Mouse (Mus musculus): ENCODE data around the gene Fem1a. TPM values are rescaled to one million over a fixed set of nuclear protein-coding genes. Genes with fewer than 3 reads are reported as not detected.

Gene Fem1a
- polyA plus RNA-seq (2017; shearing (Covaris generic)) = 10 to 100 TPM; 16.2 to 27.8 TPM

GRCm38 (mm10) chr17:56256239-56256881 is at the start of gene Fem1a:
Fem1a (plus strand) TSS chr17:56256810.

GRCm38 (mm10) chr17:56218377-56219191 is 38.0 kb upstream of the Fem1a start, which contains the start of gene Dpp9:
Dpp9 (minus strand) TSS chr17:56218905.

GRCm38 (mm10) chr17:56276643-56277566 is 20.3 kb downstream of the Fem1a start, which contains the start of gene Ticam1:
Ticam1 (minus strand) TSS chr17:56276786.

GRCm38 (mm10) chr17:56292531-56293222 is 36.1 kb downstream of the Fem1a start, which contains the start of gene Plin3:
Plin3 (minus strand) TSS chr17:56292873.

GRCm38 (mm10) chr17:56300186-56300585 is 43.6 kb downstream of the Fem1a start, which contains the start of gene Arrdc5:
Arrdc5 (minus strand) TSS chr17:56300286.

GRCm38 (mm10) chr17:56303160-56303846 is 46.7 kb downstream of the Fem1a start, which contains the start of gene Uhrf1:
Uhrf1 (plus strand) TSS chr17:56303321.

Other genes with a start within 250 kb of the Fem1a start
- 100 to 1,000 TPM; 167 to 234 TPM for gene Sh3gl1, start 220.2 kb upstream of the Fem1a start, polyA plus RNA-seq (2017; shearing (Covaris generic))
- 1 to 10 TPM; 2.9 to 3.2 TPM for gene Chaf1a, start 216.4 kb upstream of the Fem1a start, polyA plus RNA-seq (2017; shearing (Covaris generic))
- gene Ubxn6, start 181.8 kb upstream of the Fem1a start, polyA plus RNA-seq (2017; shearing (Covaris generic)) = 10 to 100 TPM; 65.6 to 85.6 TPM
- gene Hdgfl2, start 177.2 kb upstream of the Fem1a start, polyA plus RNA-seq (2017; shearing (Covaris generic)) = 100 to 1,000 TPM; 137 to 167 TPM
- gene Plin4, start 147.0 kb upstream of the Fem1a start, polyA plus RNA-seq (2017; shearing (Covaris generic)) = not detected
- gene Plin5, start 139.2 kb upstream of the Fem1a start, polyA plus RNA-seq (2017; shearing (Covaris generic)) = not detected
- under 1 TPM; 0.20 to 0.29 TPM for gene Lrg1, start 134.8 kb upstream of the Fem1a start, polyA plus RNA-seq (2017; shearing (Covaris generic))
- under 1 TPM; 0.20 to 0.59 TPM for gene Sema6b, start 116.5 kb upstream of the Fem1a start, polyA plus RNA-seq (2017; shearing (Covaris generic))
- gene Tnfaip8l1, start 94.3 kb upstream of the Fem1a start, polyA plus RNA-seq (2017; shearing (Covaris generic)) = 10 to 100 TPM; 28.7 to 32.9 TPM
- 10 to 100 TPM; 53.0 to 57.5 TPM for gene Mydgf, start 72.9 kb upstream of the Fem1a start, polyA plus RNA-seq (2017; shearing (Covaris generic))
- gene Dpp9, start 37.9 kb upstream of the Fem1a start, polyA plus RNA-seq (2017; shearing (Covaris generic)) = 10 to 100 TPM; 48.5 to 51.0 TPM
- gene Ticam1, start 20.0 kb downstream of the Fem1a start, polyA plus RNA-seq (2017; shearing (Covaris generic)) = 1 to 10 TPM; 7.4 to 7.6 TPM
- gene Plin3, start 36.1 kb downstream of the Fem1a start, polyA plus RNA-seq (2017; shearing (Covaris generic)) = 10 to 100 TPM; 32.9 to 34.3 TPM
- under 1 TPM; 0.14 to 0.72 TPM for gene Arrdc5, start 43.5 kb downstream of the Fem1a start, polyA plus RNA-seq (2017; shearing (Covaris generic))
- gene Uhrf1, start 46.5 kb downstream of the Fem1a start, polyA plus RNA-seq (2017; shearing (Covaris generic)) = 1 to 10 TPM; 7.9 to 8.8 TPM
- gene Kdm4b, start 69.3 kb downstream of the Fem1a start, polyA plus RNA-seq (2017; shearing (Covaris generic)) = 10 to 100 TPM; 46.8 to 61.2 TPM
- 10 to 100 TPM; 23.5 to 43.5 TPM for gene Ptprs, start 219.7 kb downstream of the Fem1a start, polyA plus RNA-seq (2017; shearing (Covaris generic))

Data from inflammation-experienced regulatory T-cells (primary cell).